Mouse (Mus musculus) testis, adult 2 months (tissue): ENCODE measurements around the gene Gin1. TPM values are rescaled to one million over a fixed set of nuclear protein-coding genes. Genes with fewer than 3 reads are reported as not detected.

ENCODE experiments used
- H3K27ac ChIP-seq: fragments of 200-500 bp; 2 replicates; pipeline ENCODE4 v1.5.1; 2012; ENCODE audit warnings: low read depth, low read length; ENCODE audit not compliant: control insufficient read depth, insufficient read depth
- H3K27me3 ChIP-seq: fragments of 200-500 bp; 2 replicates; pipeline ENCODE4 v1.6.1; 2012; ENCODE audit warnings: mild to moderate bottlenecking, low read length, moderate library complexity; ENCODE audit not compliant: control insufficient read depth, insufficient read depth
- H3K36me3 ChIP-seq: fragments of 200-500 bp; 2 replicates; pipeline ENCODE4 v1.6.1; 2012; ENCODE audit warnings: mild to moderate bottlenecking, low read length; ENCODE audit not compliant: control insufficient read depth, insufficient read depth
- H3K4me1 ChIP-seq: fragments of 200-500 bp; 2 replicates; pipeline ENCODE4 v1.6.1; 2012; ENCODE audit warnings: low read length; ENCODE audit not compliant: control insufficient read depth, insufficient read depth
- H3K4me3 ChIP-seq: fragments of 200-500 bp; 2 replicates; pipeline ENCODE4 v1.5.1; 2012; ENCODE audit warnings: low read depth, mild to moderate bottlenecking, low read length, moderate library complexity, mixed read lengths; ENCODE audit not compliant: control insufficient read depth
- CTCF ChIP-seq: fragments of 200-500 bp; IDR thresholded peaks from 2 replicates; pipeline ENCODE4 v1.5.1; 2012; ENCODE audit warnings: low read depth, mild to moderate bottlenecking, inconsistent platforms, low read length, moderate library complexity; ENCODE audit not compliant: control insufficient read depth, insufficient read depth, insufficient replicate concordance
- POLR2A ChIP-seq: fragments of 200-500 bp; IDR thresholded peaks from 2 replicates; pipeline ENCODE4 v1.6.1; 2012; ENCODE audit warnings: low read depth, mild to moderate bottlenecking, inconsistent platforms, low read length, moderate library complexity; ENCODE audit not compliant: control insufficient read depth
- polyA plus RNA-seq: library from polyadenylated mRNA; depleted of rRNA; stranded (reverse); fragments of >200 nt; gene quantifications from 2 replicates; pipeline ENCODE4 v1.2.3, GENCODE M21; 2012

Gin1 gene
- polyA plus RNA-seq, 1 experiment: 6.6 TPM

DNA sequence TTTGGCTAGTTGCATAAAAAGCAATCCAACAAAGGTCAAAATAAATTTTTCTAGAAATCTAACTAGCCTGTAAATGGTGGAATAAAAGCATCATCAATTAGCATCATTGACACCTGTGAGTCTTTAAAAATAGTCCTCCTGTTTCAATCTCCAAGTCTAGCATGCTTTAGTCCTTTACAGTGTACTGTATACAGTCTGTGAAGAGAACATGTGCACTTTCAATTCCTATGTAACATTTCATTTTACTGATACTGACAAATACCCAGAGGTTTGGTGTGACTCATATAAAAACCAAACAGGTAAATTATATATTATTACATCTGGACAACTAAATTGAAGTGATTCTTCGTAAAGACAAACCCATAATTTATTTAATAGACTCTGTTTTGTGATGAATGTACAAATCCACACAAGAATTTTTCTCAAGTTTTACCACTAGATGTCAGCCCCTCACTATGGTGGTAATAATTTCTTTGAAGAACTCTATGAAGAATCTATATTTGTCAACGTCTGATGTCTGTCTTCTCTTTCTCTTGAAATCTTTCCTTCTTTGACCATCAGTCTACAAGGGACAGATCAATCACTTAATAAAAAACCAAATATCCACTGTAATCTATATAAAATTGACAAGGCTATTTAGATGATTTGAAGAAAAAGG, 39.4 kb downstream of the Gin1 start:
- Histone ChIP-seq H3K27me3 (no peaks in the 10 kb centered on the region), H3K36me3 (no peaks in the 10 kb centered on the region), H3K4me1 (no peaks in the 10 kb centered on the region), H3K27ac (no peak overlapping the region), H3K4me3 (no peak overlapping the region)
- TF ChIP-seq CTCF (no peak), POLR2A (no peak)

DNA sequence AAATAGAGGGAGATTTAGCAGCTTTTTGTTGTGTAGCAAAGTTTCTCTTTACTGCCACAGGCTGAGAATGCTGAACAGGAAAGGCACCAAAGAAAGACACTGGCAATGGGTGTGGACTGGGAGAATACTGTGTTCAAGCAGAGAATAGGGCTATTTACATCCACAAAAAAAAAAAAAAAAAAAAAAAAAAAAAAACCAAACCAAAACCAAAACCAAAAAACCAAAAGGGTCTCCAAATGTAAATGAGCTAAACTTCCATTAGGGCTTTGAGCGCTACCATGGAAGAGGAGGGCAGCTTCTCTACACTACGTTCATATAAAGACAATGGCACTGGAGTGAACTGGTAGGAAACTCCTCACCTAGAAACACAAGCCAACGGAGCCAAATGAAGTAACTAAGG, 51.3 kb downstream of the Gin1 start:
- H3K36me3 ChIP-seq: no peaks in the 10 kb centered on the region
- H3K27me3 ChIP-seq: no peaks in the 10 kb centered on the region
- H3K4me1 ChIP-seq: no peaks in the 10 kb centered on the region
- H3K4me3 ChIP-seq: peak overlapping the region; percentile 45; the same call in 1 of the 2 replicates
- H3K27ac ChIP-seq: no peak overlapping the region
- TF ChIP-seq CTCF (no peak), POLR2A (no peak)

DNA sequence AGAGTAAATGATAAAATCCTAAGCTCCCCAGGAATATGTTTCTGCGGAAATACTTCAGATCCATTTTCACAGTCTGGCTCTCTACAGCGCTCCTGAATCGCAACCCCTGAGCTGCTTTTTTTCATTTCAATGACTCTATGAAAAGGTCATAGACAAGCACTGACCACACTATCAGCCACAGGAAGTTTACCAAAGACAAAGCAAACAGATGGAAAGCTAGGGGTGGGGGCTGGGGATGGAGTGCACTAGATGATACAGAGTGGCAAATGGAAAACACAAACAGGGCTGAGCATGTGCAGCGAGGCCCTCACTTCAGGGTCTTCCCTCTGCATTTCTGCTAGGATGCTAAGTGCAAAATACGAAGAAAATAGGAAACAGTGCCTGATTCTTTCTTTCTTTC, 52.2 kb downstream of the Gin1 start:
- TF ChIP-seq CTCF (no peak), POLR2A (no peak)
- Histone ChIP-seq H3K36me3 (no peaks in the 10 kb centered on the region), H3K27me3 (no peaks in the 10 kb centered on the region), H3K4me1 (no peaks in the 10 kb centered on the region), H3K27ac (no peak overlapping the region), H3K4me3 (no peak overlapping the region)

DNA sequence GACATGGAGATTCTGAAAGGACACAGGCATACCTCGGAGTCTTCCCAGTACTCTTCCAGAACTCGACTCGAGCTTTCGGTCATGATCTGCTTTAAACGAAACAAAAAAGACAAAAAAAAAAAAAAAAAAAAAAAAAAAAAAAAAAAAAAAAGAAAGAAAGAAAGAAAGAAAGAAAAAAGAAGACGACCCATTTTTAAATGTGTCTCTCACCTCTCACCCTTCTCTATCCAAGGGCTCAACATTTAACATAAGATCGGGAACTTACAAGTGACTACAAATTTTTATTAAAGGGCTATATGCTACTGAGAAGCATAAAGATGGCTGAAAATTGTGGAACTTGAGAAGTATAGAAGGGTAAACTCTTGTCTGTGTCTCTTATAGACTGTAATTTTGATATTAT, 52.9 kb downstream of the Gin1 start:
- Histone ChIP-seq H3K4me3 (no peak overlapping the region), H3K27ac (no peak overlapping the region), H3K27me3 (no peaks in the 10 kb centered on the region), H3K36me3 (no peaks in the 10 kb centered on the region), H3K4me1 (no peaks in the 10 kb centered on the region)
- TF ChIP-seq CTCF: no peak

DNA sequence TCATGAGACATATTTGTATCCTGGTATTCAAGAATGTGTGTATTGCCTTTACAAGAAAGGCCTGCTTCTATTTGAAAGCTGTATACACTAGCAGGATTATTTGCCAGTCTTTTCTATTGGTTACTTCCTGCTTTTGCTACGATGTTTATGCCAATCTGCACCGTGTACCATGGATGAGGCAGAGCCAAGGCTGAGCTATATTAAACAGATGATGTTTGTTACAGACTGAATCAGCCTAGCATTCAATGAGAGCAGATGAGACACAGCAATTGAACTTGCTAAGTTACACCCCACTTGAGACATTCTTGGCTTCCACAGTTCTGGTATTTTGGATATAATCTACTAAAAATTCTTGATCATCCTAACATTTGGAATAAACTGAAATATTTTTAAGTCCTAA, 57.6 kb downstream of the Gin1 start:
- TF ChIP-seq CTCF (no peak), POLR2A (no peak)
- Histone ChIP-seq H3K27me3 (no peaks in the 10 kb centered on the region), H3K27ac (no peak overlapping the region), H3K4me1 (no peaks in the 10 kb centered on the region), H3K36me3 (no peaks in the 10 kb centered on the region), H3K4me3 (no peak overlapping the region)

DNA sequence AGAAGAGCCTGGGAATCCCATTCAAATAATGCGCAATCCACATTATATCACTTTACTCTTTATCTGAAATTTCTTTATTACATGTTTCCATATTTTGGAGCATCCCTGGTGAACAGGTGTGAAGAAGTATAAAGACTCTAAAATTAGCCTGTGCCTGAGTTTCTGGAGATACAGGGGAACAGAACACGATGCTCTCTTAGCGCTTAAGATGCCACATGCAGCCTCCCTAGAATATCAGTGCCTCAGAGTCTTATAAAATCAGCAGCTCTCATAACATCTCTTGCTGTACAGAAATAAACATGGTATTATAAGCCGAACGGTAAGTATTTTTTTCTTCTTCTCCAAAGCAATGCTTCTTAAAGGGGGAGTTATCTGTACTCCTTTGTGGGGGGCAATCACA, 58.1 kb downstream of the Gin1 start:
- no peaks in the 10 kb centered on the region for H3K27me3 ChIP-seq
- TF ChIP-seq POLR2A (no peak), CTCF (no peak)

DNA sequence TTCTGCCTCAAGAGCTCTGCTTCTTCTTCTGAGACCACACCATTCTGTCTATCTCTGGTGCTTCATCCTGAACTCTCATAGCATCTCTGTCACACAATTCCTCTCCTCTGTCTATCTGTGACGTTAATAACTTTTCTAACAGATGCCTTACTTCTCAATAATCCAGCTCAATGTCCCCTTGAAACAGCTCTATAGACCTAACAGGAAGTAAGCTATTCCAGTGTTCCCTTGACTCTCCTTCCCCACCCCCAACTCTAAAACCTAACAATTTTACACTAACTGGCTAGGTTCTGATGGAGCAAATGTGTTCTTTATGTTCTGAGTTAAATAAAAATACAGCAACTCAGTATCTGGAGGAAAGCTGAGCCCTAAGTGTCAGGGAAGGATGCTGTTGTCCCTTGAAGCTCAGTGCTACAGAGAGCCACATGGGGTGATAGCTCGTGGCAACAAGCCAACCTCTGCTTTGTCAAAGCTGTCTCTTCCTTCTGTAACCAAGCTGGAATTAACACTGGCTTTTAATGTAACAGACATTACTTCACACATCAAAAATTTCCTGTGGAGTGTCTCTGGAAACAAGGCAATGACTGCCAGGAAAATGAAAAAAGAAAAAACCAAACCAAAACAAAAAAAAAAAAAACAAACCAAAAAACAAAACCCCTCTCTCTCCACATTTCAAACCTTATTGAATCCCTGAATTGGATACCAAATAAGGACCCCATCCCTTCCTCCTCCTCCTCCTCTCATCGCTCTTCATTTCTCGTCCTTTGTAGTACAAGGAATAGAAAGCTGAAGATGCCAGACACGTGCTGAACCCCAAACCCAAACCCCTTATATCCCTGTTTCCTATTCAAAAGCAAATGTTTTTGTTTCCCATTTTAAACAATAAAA, 63.7 kb downstream of the Gin1 start:
- TF ChIP-seq CTCF (no peak), POLR2A (no peak)
- Histone ChIP-seq H3K4me1 (no peaks in the 10 kb centered on the region), H3K36me3 (no peaks in the 10 kb centered on the region), H3K27ac (no peak overlapping the region), H3K27me3 (no peaks in the 10 kb centered on the region), H3K4me3 (no peak overlapping the region)

More for the DNA sequence above, 58.1 kb downstream of the Gin1 start:
- Histone ChIP-seq H3K4me3 (no peak overlapping the region), H3K4me1 (no peaks in the 10 kb centered on the region), H3K27ac (no peak overlapping the region), H3K36me3 (no peaks in the 10 kb centered on the region)
